Mouse (Mus musculus) Patski (cell line): Measurements from ENCODE around the gene Aldh16a1. TPM values are rescaled to one million over a fixed set of nuclear protein-coding genes. Genes with fewer than 3 reads are reported as not detected.

Source experiments
- ATAC-seq: fragments of 100-300 bp; one replicate; pipeline ENCODE4 v1.8.0; 2021
- CTCF ChIA-PET: fragments of 350-600 bp; sonication (Branson Sonifier 250); formaldehyde crosslinking; loops from one replicate; lab custom pipeline; 2022; ENCODE audit warnings: inconsistent platforms; lab: Charles Lee
- POLR2A ChIA-PET: fragments of 350-600 bp; sonication (Branson Sonifier 250); formaldehyde crosslinking; loops from one replicate; lab custom pipeline; 2022; ENCODE audit warnings: antibody characterized with exemption, inconsistent platforms; lab: Charles Lee
- DNase-seq: peaks from one replicate; pipeline ENCODE4 v3.0.0-alpha.2; 2011; ENCODE audit warnings: low read depth, low spot score
- H3K27me3 ChIP-seq: fragments of 371-371 bp; one replicate; pipeline ENCODE4 v1.5.1; 2021
- CTCF ChIP-seq: fragments of 100-300 bp; IDR thresholded peaks from one replicate; pipeline ENCODE4 v1.5.1; 2021
- in situ Hi-C: fragments of 300-500 bp; cut with MboI; formaldehyde crosslinking; loops from 3 replicates; pipeline ENCODE4 v1.11.1; 2018; ENCODE audit warnings: low pct_unique_long_range_greater_than_20kb, mixed read lengths
- polyA plus RNA-seq: library from polyadenylated mRNA; unstranded; gene quantifications from one replicate; pipeline ENCODE4 v1.2.3, GENCODE M21; 2021

The Aldh16a1 gene
- polyA plus RNA-seq, 1 experiment from 2014 or later, result 48.9 TPM

DNA sequence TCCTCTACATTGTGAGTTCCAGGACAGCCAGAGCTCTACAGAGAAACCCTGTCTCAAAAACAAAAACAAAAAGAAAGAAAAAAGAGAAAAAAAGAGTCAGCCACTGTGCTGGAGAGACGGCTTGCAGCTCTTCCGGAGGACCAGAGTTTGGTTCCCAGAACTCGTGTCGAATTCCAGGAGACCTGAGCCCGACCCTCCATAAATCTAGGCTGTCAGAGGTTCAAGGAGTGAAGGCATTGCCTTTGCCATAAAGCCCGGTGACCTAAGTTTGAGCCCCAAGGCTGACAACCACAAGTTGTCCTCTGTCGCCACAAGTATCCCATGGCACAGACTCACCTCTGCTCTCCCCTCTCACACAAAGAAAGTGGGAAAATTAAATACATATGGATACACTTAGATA lies 60.3 kb downstream of the Aldh16a1 start:
- DNase-seq (no peak), ATAC-seq (no peak)
- H3K27me3 ChIP-seq, result no peaks in the 10 kb centered on the region
- in situ Hi-C loops, result no loop called here
- ChIA-PET POLR2A (interaction anchor here (1.2 kb wide), 1 partner anchor 10 kb away, joined by 3 read pairs; no protein-coding TSS in a partner anchor), CTCF (no interaction called here)
- TF ChIP-seq CTCF, result no peak

GRCm38 (mm10) chr7:45093516-45093905 lies 60.9 kb downstream of the Aldh16a1 start:
- in situ Hi-C loops, result no loop called here
- ATAC-seq (no peak), DNase-seq (no peak)
- POLR2A ChIA-PET, result interaction anchor here (1.2 kb wide), 1 partner anchor 9 kb away, joined by 3 read pairs; no protein-coding TSS in a partner anchor
- TF ChIP-seq CTCF, result no peak
- CTCF ChIA-PET, result no interaction called here
- no peaks in the 10 kb centered on the region for H3K27me3 ChIP-seq

DNA sequence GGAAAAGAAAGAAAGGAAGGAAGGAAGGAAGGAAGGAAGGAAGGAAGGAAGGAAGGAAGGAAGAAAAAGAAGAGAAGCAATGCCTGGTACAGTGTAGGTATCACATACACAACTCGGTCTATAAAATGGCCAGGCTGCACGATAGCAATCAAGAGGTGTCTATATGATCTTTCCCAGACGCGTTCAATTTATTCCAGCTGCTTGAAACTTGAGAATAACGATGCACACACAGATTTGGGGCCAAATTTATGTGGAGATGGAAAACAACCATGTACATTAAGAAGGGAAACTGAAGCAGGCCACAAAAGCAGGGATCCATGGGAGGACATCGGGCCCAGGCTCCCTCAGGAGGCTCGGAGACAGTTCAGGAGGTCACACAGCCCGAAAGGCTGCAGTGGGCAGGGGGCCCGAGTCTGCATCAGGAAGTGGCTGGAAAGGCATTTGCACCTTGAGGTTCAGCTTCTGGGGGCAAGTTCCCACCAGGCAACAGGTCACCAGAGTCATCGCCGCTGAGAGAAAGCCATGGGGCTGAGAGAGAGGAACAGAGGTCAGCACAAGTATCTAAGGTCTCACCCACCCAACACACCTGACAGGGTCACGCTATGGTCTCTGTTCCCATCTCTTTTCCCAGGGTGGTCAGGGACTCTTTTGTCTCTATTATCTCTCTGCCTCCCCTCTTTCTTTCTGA lies 61.4 kb downstream of the Aldh16a1 start:
- in situ Hi-C loops, result no loop called here
- ATAC-seq, result no peak
- no peak for TF ChIP-seq CTCF
- POLR2A ChIA-PET, result interaction anchor here (1.2 kb wide), 1 partner anchor 9 kb away, joined by 3 read pairs; no protein-coding TSS in a partner anchor
- DNase-seq, result no peak
- H3K27me3 ChIP-seq, result no peaks in the 10 kb centered on the region
- CTCF ChIA-PET, result no interaction called here

GRCm38 (mm10) chr7:45092048-45092447 lies 62.3 kb downstream of the Aldh16a1 start, which contains the start of gene Rcn3:
Rcn3 (minus strand) TSS chr7:45092221.
- ChIA-PET POLR2A (no interaction called here), CTCF (interaction anchor here (1.2 kb wide), 1 partner anchor 24 kb away, joined by 5 read pairs; no protein-coding TSS in a partner anchor)
- no peaks in the 10 kb centered on the region for H3K27me3 ChIP-seq
- no peak for DNase-seq
- no peak for ATAC-seq
- in situ Hi-C loops, result no loop called here
- no peak for TF ChIP-seq CTCF

- in situ Hi-C loops, result no loop called here
- ChIA-PET CTCF (interaction anchor here (1.2 kb wide), 1 partner anchor 23 kb away, joined by 5 read pairs; no protein-coding TSS in a partner anchor), POLR2A (no interaction called here)
- no peak for DNase-seq
- H3K27me3 ChIP-seq, result no peaks in the 10 kb centered on the region
- ATAC-seq, result no peak
- TF ChIP-seq CTCF, result no peak
Observed at GRCm38 (mm10) chr7:45091001-45091990, 63.1 kb downstream of the Aldh16a1 start.

Other genes starting within 250 kb of the Aldh16a1 start
- 104 TPM for gene Ap2a1, start 225.1 kb downstream of the Aldh16a1 start, polyA plus RNA-seq
- 0.06 TPM for gene Tsks, start 211.4 kb downstream of the Aldh16a1 start, polyA plus RNA-seq
- 22.1 TPM for gene Cpt1c, start 179.7 kb downstream of the Aldh16a1 start, polyA plus RNA-seq
- gene Prmt1, start 168.0 kb downstream of the Aldh16a1 start, polyA plus RNA-seq, result 514 TPM
- 108 TPM for gene Irf3, start 156.9 kb downstream of the Aldh16a1 start, polyA plus RNA-seq
- 19.9 TPM for gene Bcl2l12, start 155.9 kb downstream of the Aldh16a1 start, polyA plus RNA-seq
- 80.3 TPM for gene Scaf1, start 138.2 kb downstream of the Aldh16a1 start, polyA plus RNA-seq
- gene Rras, start 136.6 kb downstream of the Aldh16a1 start, polyA plus RNA-seq, result 78.9 TPM
- 35.8 TPM for gene Prr12, start 101.7 kb downstream of the Aldh16a1 start, polyA plus RNA-seq
- gene Nosip, start 92.2 kb downstream of the Aldh16a1 start, polyA plus RNA-seq, result 77.4 TPM
- gene Prrg2, start 91.9 kb downstream of the Aldh16a1 start, polyA plus RNA-seq, result 38.6 TPM
- 21.7 TPM for gene Rcn3, start 62.4 kb downstream of the Aldh16a1 start, polyA plus RNA-seq
- gene Fcgrt, start 50.7 kb downstream of the Aldh16a1 start, polyA plus RNA-seq, result 22.2 TPM
- gene Rps11, start 30.1 kb downstream of the Aldh16a1 start, polyA plus RNA-seq, result 920 TPM
- gene Rpl13a, start 25.8 kb downstream of the Aldh16a1 start, polyA plus RNA-seq, result 1,333 TPM
- gene Gm45713, start 18.4 kb downstream of the Aldh16a1 start, polyA plus RNA-seq, result not detected
- 7.3 TPM for gene Flt3l, start 18.2 kb downstream of the Aldh16a1 start, polyA plus RNA-seq
- 68.2 TPM for gene Pih1d1, start 281 bp downstream of the Aldh16a1 start, polyA plus RNA-seq
- gene Slc17a7, start 9.4 kb upstream of the Aldh16a1 start, polyA plus RNA-seq, result 0.19 TPM
- gene Gfy, start 25.0 kb upstream of the Aldh16a1 start, polyA plus RNA-seq, result not detected
- gene Pth2, start 26.4 kb upstream of the Aldh16a1 start, polyA plus RNA-seq, result not detected
- 0.03 TPM for gene Ccdc155, start 50.3 kb upstream of the Aldh16a1 start, polyA plus RNA-seq
- gene Dkkl1, start 57.6 kb upstream of the Aldh16a1 start, polyA plus RNA-seq, result not detected
- gene Tead2, start 61.2 kb upstream of the Aldh16a1 start, polyA plus RNA-seq, result 94.7 TPM
- gene Cd37, start 84.5 kb upstream of the Aldh16a1 start, polyA plus RNA-seq, result 0.81 TPM
- not detected for gene Slc6a16, start 86.5 kb upstream of the Aldh16a1 start, polyA plus RNA-seq
- not detected for gene Slc6a21, start 122.9 kb upstream of the Aldh16a1 start, polyA plus RNA-seq
- 15.0 TPM for gene Trpm4, start 179.2 kb upstream of the Aldh16a1 start, polyA plus RNA-seq
- 0.06 TPM for gene Hrc, start 180.7 kb upstream of the Aldh16a1 start, polyA plus RNA-seq
- gene Ppfia3, start 212.4 kb upstream of the Aldh16a1 start, polyA plus RNA-seq, result 4.1 TPM
- 4.7 TPM for gene Lin7b, start 216.0 kb upstream of the Aldh16a1 start, polyA plus RNA-seq
- gene Snrnp70, start 241.2 kb upstream of the Aldh16a1 start, polyA plus RNA-seq, result 328 TPM